Mouse (Mus musculus) heart, embryonic 13.5 days (tissue): Measurements from ENCODE around the gene Tmub2. TPM values are rescaled to one million over a fixed set of nuclear protein-coding genes. Genes with fewer than 3 reads are reported as not detected.

ENCODE experiments used
- ATAC-seq: fragments of 200-750 bp; cut with Nextera tagmentation; 2 replicates; pipeline ENCODE4 v1.8.0; 2017; ENCODE audit warnings: moderate TSS enrichment; ENCODE audit not compliant: insufficient number of reproducible peaks, low FRiP score, low TSS enrichment; ENCODE audit errors: extremely low read depth
- H3K27ac ChIP-seq: fragments of 300-500 bp; sonication (generic); replicated peaks from 2 replicates; pipeline ENCODE4 v1.5.1; 2015; ENCODE audit warnings: moderate library complexity, mild to moderate bottlenecking, inconsistent platforms
- H3K27me3 ChIP-seq: fragments of 300-500 bp; sonication (generic); replicated peaks from 2 replicates; pipeline ENCODE4 v1.6.1; 2015; ENCODE audit warnings: mild to moderate bottlenecking, inconsistent platforms
- H3K36me3 ChIP-seq: fragments of 300-500 bp; sonication (generic); 2 replicates; pipeline ENCODE4 v1.6.1; 2015; ENCODE audit warnings: mild to moderate bottlenecking, inconsistent platforms
- H3K4me1 ChIP-seq: fragments of 300-500 bp; sonication (generic); 2 replicates; pipeline ENCODE4 v1.6.1; 2015; ENCODE audit warnings: inconsistent platforms
- H3K4me2 ChIP-seq: fragments of 300-500 bp; sonication (generic); 2 replicates; pipeline ENCODE4 v1.6.1; 2015; ENCODE audit warnings: inconsistent platforms, mild to moderate bottlenecking, moderate library complexity
- H3K4me3 ChIP-seq: fragments of 300-500 bp; sonication (generic); 2 replicates; pipeline ENCODE4 v1.5.1; 2015; ENCODE audit warnings: moderate library complexity, mild to moderate bottlenecking, inconsistent platforms
- H3K9ac ChIP-seq: fragments of 300-500 bp; sonication (generic); 2 replicates; pipeline ENCODE4 v1.6.1; 2015; ENCODE audit warnings: inconsistent platforms, mild to moderate bottlenecking, moderate library complexity
- H3K9me3 ChIP-seq: fragments of 300-500 bp; sonication (generic); 2 replicates; pipeline ENCODE4 v1.6.1; 2016; ENCODE audit warnings: inconsistent platforms
- WGBS: fragments of 180-500 bp; shearing (Covaris S2); methylation state at CpG from one replicate; pipeline ENCODE4 v1.1.7; 2015; ENCODE audit warnings: mixed read lengths; 5-methylcytosine and 5-hydroxymethylcytosine counted together
- polyA plus RNA-seq: library from polyadenylated mRNA; unstranded; fragments of >200 nt; fragmentation: Nextera tagmentation; extraction: Ambion mirVana; gene quantifications from 2 replicates; pipeline ENCODE4 v1.2.1, GENCODE M21; 2015

Gene Tmub2
- polyA plus RNA-seq, 1 experiment from 2014 or later = 36.8 TPM

- Histone ChIP-seq H3K9ac (peak overlapping the region; percentile 98), H3K9me3 (no peaks in the 10 kb centered on the region), H3K27me3 (no peaks in the 10 kb centered on the region), H3K4me1 (peaks cover 28% of the 10 kb centered on the region), H3K27ac (peak overlapping the region; percentile 99), H3K4me2 (peak overlapping the region; percentile 96), H3K4me3 (peak overlapping the region; percentile 91), H3K36me3 (peaks cover 48% of the 10 kb centered on the region)
- ATAC-seq = no peak
- 67% methylated on average over 12 of the region's 12 CpGs for WGBS
Measured at GRCm38 (mm10) chr11:102294887-102295597, 10.3 kb downstream of the Tmub2 start.

DNA sequence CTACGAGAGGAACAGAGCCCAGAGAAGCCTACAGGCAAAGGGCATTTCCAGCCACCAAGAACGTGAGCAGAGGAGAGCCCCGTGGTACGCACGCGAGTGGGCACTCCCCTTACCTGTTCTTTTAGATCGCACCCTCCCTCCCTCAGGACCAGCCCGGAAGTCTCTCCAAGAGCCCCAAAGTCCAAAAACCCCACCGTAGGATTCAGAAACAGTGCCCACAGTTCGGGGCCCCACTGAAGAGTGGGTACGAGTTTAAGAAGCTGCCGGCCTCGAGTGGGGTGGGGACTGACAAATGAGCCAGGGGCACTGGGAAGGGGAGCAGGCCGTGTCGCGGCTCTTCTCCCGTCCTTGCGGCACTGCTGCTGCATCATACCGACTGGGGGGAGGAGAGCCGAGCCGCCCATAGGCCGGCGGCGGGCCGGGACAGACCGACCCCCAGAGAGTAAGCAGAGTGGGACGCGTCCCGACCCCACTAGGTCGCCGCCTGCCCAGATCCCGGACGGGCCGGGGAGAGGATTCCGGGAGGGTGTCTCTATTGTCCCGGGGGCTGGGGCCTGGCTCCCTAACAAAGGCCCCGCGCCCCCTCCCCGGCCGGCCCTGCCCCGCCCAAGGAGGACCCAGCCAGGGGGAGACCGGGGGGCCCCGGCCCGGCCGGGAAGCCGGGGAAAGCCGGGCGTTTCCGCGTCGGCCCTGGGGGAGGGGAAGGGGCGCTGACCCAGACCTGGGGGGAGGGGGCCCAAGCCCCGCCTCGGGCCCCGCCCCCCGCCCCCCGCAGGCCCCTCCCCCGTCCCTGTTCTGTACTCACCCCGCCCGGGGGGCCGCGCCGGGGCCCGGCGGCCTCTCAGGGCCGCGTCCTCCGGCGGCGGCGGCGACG is 11.1 kb downstream of the Tmub2 start:
- H3K4me3 ChIP-seq = peak overlapping the region; percentile 91
- H3K36me3 ChIP-seq = peaks cover 40% of the 10 kb centered on the region
- H3K9me3 ChIP-seq = peaks cover 3% of the 10 kb centered on the region; the same call in 1 of the 2 replicates
- H3K27ac ChIP-seq = peak overlapping the region; percentile 99
- peak; percentile 40 for ATAC-seq
- peak overlapping the region; percentile 96 for H3K4me2 ChIP-seq
- no peaks in the 10 kb centered on the region for H3K27me3 ChIP-seq
- under 1% methylated on average over 41 of the region's 73 CpGs for WGBS
- peak overlapping the region; percentile 98 for H3K9ac ChIP-seq
- H3K4me1 ChIP-seq = peaks cover 28% of the 10 kb centered on the region

DNA sequence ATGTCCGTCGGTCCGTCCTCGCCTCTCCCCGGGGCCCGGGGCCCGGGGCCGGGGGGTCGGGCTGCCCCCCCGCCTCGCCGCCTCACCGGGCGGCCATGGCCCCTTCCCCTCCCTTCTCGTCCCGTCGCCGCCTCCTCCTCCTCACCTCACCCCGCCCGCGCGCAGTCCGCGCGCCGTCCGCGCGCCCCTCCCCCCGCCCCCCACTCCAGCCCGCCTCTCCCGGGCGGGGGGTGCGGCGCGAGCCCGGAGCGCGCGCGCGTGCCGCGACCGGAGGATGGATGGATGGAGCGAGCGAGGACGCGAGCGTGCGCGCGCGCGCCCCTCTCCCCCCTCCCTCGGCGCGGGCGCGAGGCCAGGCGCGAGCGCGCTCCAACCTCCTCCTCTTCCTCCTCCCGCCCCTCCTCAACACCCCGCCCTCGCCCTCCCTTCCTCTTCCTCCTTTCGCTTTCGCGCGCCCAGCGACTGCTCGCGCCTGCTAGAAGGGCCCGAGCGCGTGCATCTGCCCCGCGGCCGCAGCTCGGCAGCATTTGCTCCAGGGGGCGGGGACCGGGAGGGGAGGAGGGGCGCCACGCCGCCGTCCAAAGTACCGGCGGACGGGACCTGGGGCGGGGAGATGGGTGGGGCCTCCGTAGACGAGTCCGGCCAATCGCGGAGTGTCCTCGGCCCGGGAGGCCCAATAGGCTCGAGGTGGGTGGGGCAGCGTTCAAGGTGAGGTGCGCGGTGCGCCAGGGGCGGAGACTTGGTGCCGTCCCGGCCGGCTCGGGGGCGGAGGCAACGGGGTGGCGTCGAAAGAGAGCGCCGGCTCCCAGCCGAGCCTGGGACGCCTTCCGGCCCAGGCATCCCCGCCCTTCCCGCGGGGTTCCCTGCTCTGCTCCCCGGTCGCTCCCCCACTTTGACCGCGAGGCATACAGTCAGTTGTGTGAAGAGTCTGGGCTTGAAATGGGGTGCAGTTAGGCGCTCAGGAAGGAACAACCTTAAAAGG is 12.1 kb downstream of the Tmub2 start, which contains the start of gene Atxn7l3:
Gene Atxn7l3 (minus strand): TSS at position 141 of the 982 bp plus-strand sequence.
- peaks cover 3% of the 10 kb centered on the region; the same call in 1 of the 2 replicates for H3K9me3 ChIP-seq
- H3K36me3 ChIP-seq = peaks cover 30% of the 10 kb centered on the region
- H3K4me3 ChIP-seq = peak within 1 kb of the TSS; percentile 91
- H3K4me2 ChIP-seq = peak within 1 kb of the TSS; percentile 96
- H3K9ac ChIP-seq = peak within 1 kb of the TSS; percentile 98
- WGBS = under 1% methylated on average over 83 of the region's 125 CpGs
- peaks cover 28% of the 10 kb centered on the region for H3K4me1 ChIP-seq
- H3K27ac ChIP-seq = peak within 1 kb of the TSS; percentile 99
- peak; percentile 92 for ATAC-seq
- no peaks in the 10 kb centered on the region for H3K27me3 ChIP-seq

DNA sequence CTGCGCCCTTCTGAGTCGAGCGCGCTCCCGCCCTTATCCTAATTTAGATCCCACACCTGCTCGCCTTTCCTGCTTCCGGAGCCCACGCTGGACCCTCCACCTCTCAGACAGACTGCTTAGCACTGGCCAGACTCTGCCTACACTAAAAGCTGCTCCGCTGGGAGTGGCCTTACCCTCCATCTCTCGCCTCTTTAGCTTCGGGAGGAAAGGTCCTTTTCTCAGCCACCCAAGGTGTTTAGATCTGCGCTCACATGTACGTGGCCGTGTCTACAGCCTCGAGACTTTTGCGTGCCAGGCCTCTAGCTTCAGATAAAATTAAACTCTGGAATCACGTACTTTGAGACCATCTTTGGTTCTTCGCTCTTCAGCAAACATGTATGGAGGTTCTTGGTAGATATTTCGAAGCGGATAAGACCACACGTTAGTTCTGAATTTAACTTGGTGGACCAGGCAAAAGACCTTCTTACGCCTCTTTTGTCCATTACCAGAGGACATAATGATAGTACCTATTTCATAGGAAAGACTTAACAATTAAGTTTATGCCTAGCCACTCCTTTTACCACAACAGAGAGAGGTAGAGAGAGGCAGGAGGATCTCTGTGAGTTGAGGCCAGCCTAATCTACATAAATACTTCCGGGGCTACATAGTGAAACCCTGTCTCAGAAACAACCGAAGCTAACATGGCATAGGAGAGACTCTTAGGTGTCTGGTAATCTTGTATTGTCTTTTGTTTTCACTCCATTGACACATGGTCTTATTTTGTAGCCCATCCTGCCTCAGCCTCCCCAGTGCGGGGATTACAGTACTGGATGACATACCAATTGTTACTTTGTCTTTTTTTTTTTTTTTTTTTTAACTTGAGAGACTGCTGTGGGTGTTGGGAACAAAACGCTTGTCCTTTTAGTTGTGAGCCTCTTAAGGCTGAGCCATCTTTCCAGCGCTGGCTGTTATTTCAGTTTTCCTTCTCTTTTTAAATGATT is 13.1 kb downstream of the Tmub2 start:
- Histone ChIP-seq H3K36me3 (peaks cover 20% of the 10 kb centered on the region), H3K4me1 (peaks cover 28% of the 10 kb centered on the region), H3K4me3 (peak overlapping the region; percentile 91), H3K27me3 (no peaks in the 10 kb centered on the region), H3K9ac (peak overlapping the region; percentile 87), H3K9me3 (peaks cover 3% of the 10 kb centered on the region; the same call in 1 of the 2 replicates), H3K27ac (peak overlapping the region; percentile 99), H3K4me2 (peak overlapping the region; percentile 91)
- ATAC-seq = no peak
- 22% methylated on average over 27 of the region's 27 CpGs for WGBS

DNA sequence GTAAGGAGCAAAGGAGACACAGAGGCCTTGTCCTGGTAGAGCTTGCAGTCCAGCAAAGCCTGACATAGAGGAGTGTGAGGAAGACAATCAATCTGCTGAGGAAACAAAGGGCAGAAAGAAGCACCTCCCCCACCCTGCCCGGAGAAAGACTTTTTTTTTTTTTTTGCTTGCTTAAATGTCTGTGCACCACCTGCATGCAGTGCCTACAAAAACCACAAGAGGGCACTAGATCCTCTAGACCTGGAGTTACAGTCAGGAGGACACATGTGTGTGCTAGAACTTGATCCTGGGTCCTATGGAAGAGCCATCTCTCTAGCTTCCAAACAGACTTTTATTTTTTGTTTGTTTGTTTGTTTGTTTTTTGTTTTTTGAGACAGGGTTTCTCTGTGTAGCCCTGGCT is 15.1 kb downstream of the Tmub2 start:
- no peaks in the 10 kb centered on the region for H3K27me3 ChIP-seq
- peaks cover 17% of the 10 kb centered on the region for H3K4me1 ChIP-seq
- H3K4me3 ChIP-seq = no peak overlapping the region
- no peaks in the 10 kb centered on the region; the same call in 1 of the 2 replicates for H3K36me3 ChIP-seq
- H3K4me2 ChIP-seq = no peak overlapping the region
- no peak overlapping the region for H3K27ac ChIP-seq
- H3K9me3 ChIP-seq = peaks cover 3% of the 10 kb centered on the region; the same call in 1 of the 2 replicates
- ATAC-seq = no peak
- WGBS = 26% methylated on average over 1 of the region's 1 CpGs
- H3K9ac ChIP-seq = no peak overlapping the region

GRCm38 (mm10) chr11:102304141-102304540 is 19.4 kb downstream of the Tmub2 start:
- Histone ChIP-seq H3K27ac (no peak overlapping the region), H3K36me3 (peaks cover 28% of the 10 kb centered on the region), H3K4me1 (peaks cover 5% of the 10 kb centered on the region), H3K4me2 (no peak overlapping the region), H3K9me3 (peaks cover 3% of the 10 kb centered on the region; the same call in 1 of the 2 replicates), H3K27me3 (no peaks in the 10 kb centered on the region), H3K9ac (no peak overlapping the region), H3K4me3 (no peak overlapping the region)
- ATAC-seq = no peak
- WGBS = 49% methylated on average over 2 of the region's 2 CpGs

- H3K9me3 ChIP-seq = peaks cover 3% of the 10 kb centered on the region; the same call in 1 of the 2 replicates
- no peak overlapping the region for H3K27ac ChIP-seq
- H3K4me2 ChIP-seq = no peak overlapping the region
- H3K4me1 ChIP-seq = peaks cover 17% of the 10 kb centered on the region
- WGBS = 57% methylated on average over 2 of the region's 3 CpGs
- H3K36me3 ChIP-seq = peaks cover 40% of the 10 kb centered on the region
- no peak overlapping the region for H3K4me3 ChIP-seq
- H3K27me3 ChIP-seq = no peaks in the 10 kb centered on the region
- H3K9ac ChIP-seq = no peak overlapping the region
- no peak for ATAC-seq
Measured at GRCm38 (mm10) chr11:102305359-102305758, 20.6 kb downstream of the Tmub2 start.

GRCm38 (mm10) chr11:102308104-102308503 is 23.4 kb downstream of the Tmub2 start:
- Histone ChIP-seq H3K27me3 (no peaks in the 10 kb centered on the region), H3K4me1 (peaks cover 30% of the 10 kb centered on the region), H3K4me2 (no peak overlapping the region), H3K27ac (no peak overlapping the region), H3K36me3 (peaks cover 66% of the 10 kb centered on the region), H3K9me3 (no peaks in the 10 kb centered on the region), H3K9ac (0 out of 2 replicates have a peak overlapping the region, but pooled peaks have one; percentile 28), H3K4me3 (no peak overlapping the region)
- 81% methylated on average over 9 of the region's 9 CpGs for WGBS
- ATAC-seq = no peak

DNA sequence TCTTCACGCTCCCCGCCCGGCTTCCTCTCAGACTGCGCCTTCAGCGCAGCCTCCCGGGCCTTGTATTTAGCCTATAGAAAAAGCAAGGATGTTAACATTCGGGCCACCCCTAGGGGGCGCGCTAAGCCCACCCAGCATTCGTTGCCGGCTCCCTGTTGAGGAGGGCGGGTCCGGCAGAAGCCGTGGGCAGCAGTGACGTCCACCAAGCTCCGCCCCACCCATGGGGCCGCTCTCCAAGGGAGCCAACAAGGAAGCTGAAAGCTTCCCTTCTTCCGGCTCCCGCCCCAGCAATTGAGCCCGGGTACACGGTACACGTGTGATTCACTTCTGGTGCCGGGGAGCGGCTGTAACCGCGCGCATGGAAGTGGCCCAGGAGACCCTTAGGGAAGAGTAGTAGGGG is 24.2 kb downstream of the Tmub2 start:
- Histone ChIP-seq H3K27ac (peak overlapping the region; percentile 74), H3K4me2 (peak overlapping the region; percentile 81), H3K9ac (peak overlapping the region; percentile 77), H3K4me1 (peaks cover 30% of the 10 kb centered on the region), H3K36me3 (peaks cover 74% of the 10 kb centered on the region), H3K4me3 (peak overlapping the region; percentile 55), H3K27me3 (no peaks in the 10 kb centered on the region), H3K9me3 (no peaks in the 10 kb centered on the region)
- under 1% methylated on average over 27 of the region's 27 CpGs for WGBS
- ATAC-seq = peak; percentile 88
